Mouse (Mus musculus) CD4-positive, CD25-positive, alpha-beta regulatory T cell, adult 9 weeks (primary cell): ENCODE results near the gene Il34. TPM values are rescaled to one million over a fixed set of nuclear protein-coding genes. Genes with fewer than 3 reads are reported as not detected.

Source experiments
- polyA plus RNA-seq: library from polyadenylated mRNA; unstranded; fragments of 100-300 nt; shearing (Covaris generic); gene quantifications from one replicate; pipeline ENCODE4 v1.2.1, GENCODE M21; 2017

Gene Il34
- polyA plus RNA-seq, result not detected

GRCm38 (mm10) chr8:110805669-110806068 is at the start of gene Il34:
Gene Il34 (minus strand): TSS chr8:110805924.

DNA sequence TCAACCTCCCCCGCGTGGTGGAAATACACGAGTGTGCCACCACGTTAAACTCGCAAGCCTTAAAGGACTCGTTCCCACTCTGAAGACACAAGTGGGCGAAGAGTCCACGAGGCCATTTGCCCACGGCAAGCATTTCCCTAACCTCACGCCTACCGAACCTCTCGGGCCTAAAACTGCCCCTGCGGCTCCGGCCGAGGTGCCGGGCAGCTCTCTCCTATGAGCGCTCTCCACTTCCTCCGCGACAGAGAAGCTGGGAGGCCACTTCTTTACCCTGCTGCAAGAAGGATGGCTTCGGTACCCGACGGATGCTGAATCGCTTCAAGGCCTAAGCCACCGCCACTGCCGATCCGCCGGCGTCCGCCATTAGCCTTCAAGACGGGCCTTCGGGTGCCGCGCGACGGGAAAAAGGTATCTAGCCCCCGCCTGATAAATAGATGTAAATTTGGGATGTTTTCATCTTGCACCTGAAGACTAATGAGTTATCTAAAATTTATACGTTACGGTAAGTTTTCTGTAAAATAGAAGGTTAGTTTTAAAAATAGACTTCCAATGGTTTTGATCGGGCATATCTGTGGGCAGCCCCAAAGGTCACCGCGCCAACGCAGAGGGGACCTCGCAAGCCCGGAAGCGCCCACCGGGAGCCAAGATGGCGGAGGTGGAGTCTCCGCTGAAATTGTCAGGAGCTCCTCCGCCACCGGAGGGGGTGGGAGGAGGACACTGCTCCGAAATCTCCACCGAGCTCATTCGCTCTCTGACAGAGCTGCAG is 40.9 kb upstream of the Il34 start, which contains the start of the genes Cog4 and Sf3b3:
Gene Cog4, plus strand, starts transcription at position 196 of the 766 bp plus-strand sequence.
Gene Sf3b3, minus strand, starts transcription at position 383 of the 766 bp plus-strand sequence.

GRCm38 (mm10) chr8:110720685-110721598 is 84.8 kb downstream of the Il34 start, which contains the start of gene Mtss1l:
Gene Mtss1l (plus strand): TSS chr8:110721476.

Other genes starting within 250 kb of the Il34 start
- gene Vac14, start 187.3 kb downstream of the Il34 start, polyA plus RNA-seq, result 9.1 TPM
- not detected for gene Mtss1l, start 84.4 kb downstream of the Il34 start, polyA plus RNA-seq
- 80.4 TPM for gene Cog4, start 40.7 kb upstream of the Il34 start, polyA plus RNA-seq
- gene Sf3b3, start 40.9 kb upstream of the Il34 start, polyA plus RNA-seq, result 240 TPM
- 10.5 TPM for gene Fuk, start 96.6 kb upstream of the Il34 start, polyA plus RNA-seq
- 4.8 TPM for gene St3gal2, start 114.0 kb upstream of the Il34 start, polyA plus RNA-seq
- gene Ddx19a, start 191.9 kb upstream of the Il34 start, polyA plus RNA-seq, result 19.6 TPM
- gene Ddx19b, start 225.8 kb upstream of the Il34 start, polyA plus RNA-seq, result 19.2 TPM
- gene Aars, start 227.2 kb upstream of the Il34 start, polyA plus RNA-seq, result 48.6 TPM